Mouse (Mus musculus): ENCODE data around the gene A830031A19Rik. TPM values are rescaled to one million over a fixed set of nuclear protein-coding genes. Genes with fewer than 3 reads are reported as not detected.

Gene A830031A19Rik
- polyA plus RNA-seq, 1 experiment from 2014 or later, result not detected

DNA sequence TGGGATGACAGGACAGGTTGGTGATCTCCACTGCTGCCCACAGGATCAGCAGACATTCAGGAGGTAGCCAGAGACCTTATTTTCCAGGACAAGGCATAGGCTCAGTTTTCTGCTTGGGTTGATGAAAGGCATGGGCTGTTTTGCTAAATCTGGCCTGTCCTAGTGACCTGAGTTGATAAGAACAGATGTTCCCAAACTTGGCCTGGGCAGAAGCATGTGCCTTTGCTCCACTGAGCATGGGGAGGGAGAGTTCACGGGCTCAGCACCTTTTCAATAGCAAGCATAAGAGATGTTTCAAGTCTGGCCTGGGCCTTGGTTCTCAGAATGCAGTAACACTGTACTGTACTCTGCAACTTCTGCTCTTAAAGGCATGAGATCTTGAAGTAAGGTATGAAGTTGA is 54.1 kb downstream of the A830031A19Rik start:
- H3K36me3 ChIP-seq (ENCODE audit: control insufficient read depth, insufficient read depth, low read length), result no peaks in the 10 kb centered on the region
- DNase-seq (ENCODE audit: low spot score) (no peak), ATAC-seq (replicated peaks; ENCODE audit: low FRiP score) (no peak)
- WGBS, result 68% methylated on average over 1 of the region's 1 CpGs
- no peaks in the 10 kb centered on the region for H3K27me3 ChIP-seq (replicated peaks; ENCODE audit: control insufficient read depth, insufficient read depth, low read length)
- H3K4me2 ChIP-seq, result no peak overlapping the region
- no peaks in the 10 kb centered on the region for H3K9me3 ChIP-seq (ENCODE audit: control insufficient read depth, low read length)
- H3K4me3 ChIP-seq (ENCODE audit: low read depth, low read length), result no peak overlapping the region
- H3K9ac ChIP-seq (ENCODE audit: low read depth, low read length), result no peak overlapping the region
- H3K27ac ChIP-seq (ENCODE audit: low read depth, low read length), result no peak overlapping the region
- H3K4me1 ChIP-seq (replicated peaks; ENCODE audit: control insufficient read depth, insufficient read depth, low read length), result no peaks in the 10 kb centered on the region

DNA sequence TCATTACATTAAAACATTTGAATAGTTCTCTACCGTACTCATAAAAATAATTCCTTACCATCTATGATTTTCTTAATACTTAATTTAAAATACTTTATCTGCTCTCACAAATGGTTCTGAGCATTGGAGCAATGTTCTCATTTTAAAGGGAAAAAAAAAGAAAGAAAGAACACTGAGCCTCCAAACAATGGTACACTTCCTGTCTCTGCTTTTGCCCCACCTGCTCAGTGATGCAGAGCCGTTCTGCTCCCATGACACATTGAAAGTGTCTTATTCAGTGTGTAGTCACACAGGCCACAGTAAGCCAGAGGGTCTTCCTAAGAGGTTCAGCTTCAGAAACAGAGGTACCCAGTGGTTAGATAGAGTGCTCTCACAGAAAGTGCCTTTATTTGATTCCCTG is 56.1 kb downstream of the A830031A19Rik start:
- no peak overlapping the region for H3K4me2 ChIP-seq
- H3K36me3 ChIP-seq (ENCODE audit: control insufficient read depth, insufficient read depth, low read length), result no peaks in the 10 kb centered on the region
- no peak overlapping the region for H3K27ac ChIP-seq (ENCODE audit: low read depth, low read length)
- no peak overlapping the region for H3K4me3 ChIP-seq (ENCODE audit: low read depth, low read length)
- WGBS, result 74% methylated on average over 2 of the region's 2 CpGs
- H3K27me3 ChIP-seq (replicated peaks; ENCODE audit: control insufficient read depth, insufficient read depth, low read length), result no peaks in the 10 kb centered on the region
- DNase-seq (ENCODE audit: low spot score) (no peak), ATAC-seq (replicated peaks; ENCODE audit: low FRiP score) (no peak)
- H3K9me3 ChIP-seq (ENCODE audit: control insufficient read depth, low read length), result no peaks in the 10 kb centered on the region
- H3K4me1 ChIP-seq (replicated peaks; ENCODE audit: control insufficient read depth, insufficient read depth, low read length), result no peaks in the 10 kb centered on the region
- no peak overlapping the region for H3K9ac ChIP-seq (ENCODE audit: low read depth, low read length)

DNA sequence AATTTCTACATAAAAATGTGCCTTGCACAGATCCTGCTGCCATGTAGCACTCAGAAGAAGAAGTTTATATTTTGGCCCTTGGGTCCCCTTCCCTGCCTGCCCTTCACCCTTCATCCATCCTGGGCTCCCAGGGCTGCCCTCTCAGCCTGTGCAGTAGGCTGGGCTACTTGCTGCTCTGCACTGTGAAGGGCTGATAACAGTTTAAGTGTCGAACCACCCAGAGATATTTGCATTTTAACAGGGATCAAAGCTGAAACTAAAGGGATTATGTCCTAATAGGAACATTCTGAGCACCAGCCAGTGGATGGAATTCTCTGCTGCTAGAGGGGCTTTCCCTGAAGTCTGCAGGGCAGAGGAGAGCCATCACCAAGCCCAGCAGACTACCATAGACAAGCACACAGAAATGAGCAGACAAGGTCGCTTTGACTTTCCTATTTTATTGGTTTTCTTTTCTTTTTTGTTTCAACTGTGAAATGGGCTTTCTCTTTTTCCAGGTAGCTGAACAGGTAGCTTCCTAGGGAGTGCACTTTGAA is 58.1 kb downstream of the A830031A19Rik start:
- Histone ChIP-seq H3K4me3 (ENCODE audit: low read depth, low read length) (no peak overlapping the region), H3K36me3 (ENCODE audit: control insufficient read depth, insufficient read depth, low read length) (no peaks in the 10 kb centered on the region), H3K4me2 (no peak overlapping the region), H3K9me3 (ENCODE audit: control insufficient read depth, low read length) (no peaks in the 10 kb centered on the region), H3K27me3 (replicated peaks; ENCODE audit: control insufficient read depth, insufficient read depth, low read length) (no peaks in the 10 kb centered on the region), H3K27ac (ENCODE audit: low read depth, low read length) (no peak overlapping the region), H3K4me1 (replicated peaks; ENCODE audit: control insufficient read depth, insufficient read depth, low read length) (no peaks in the 10 kb centered on the region), H3K9ac (ENCODE audit: low read depth, low read length) (no peak overlapping the region)
- ATAC-seq (replicated peaks; ENCODE audit: low FRiP score) (no peak), DNase-seq (ENCODE audit: low spot score) (no peak)
- WGBS, result 20% methylated on average over 2 of the region's 2 CpGs

DNA sequence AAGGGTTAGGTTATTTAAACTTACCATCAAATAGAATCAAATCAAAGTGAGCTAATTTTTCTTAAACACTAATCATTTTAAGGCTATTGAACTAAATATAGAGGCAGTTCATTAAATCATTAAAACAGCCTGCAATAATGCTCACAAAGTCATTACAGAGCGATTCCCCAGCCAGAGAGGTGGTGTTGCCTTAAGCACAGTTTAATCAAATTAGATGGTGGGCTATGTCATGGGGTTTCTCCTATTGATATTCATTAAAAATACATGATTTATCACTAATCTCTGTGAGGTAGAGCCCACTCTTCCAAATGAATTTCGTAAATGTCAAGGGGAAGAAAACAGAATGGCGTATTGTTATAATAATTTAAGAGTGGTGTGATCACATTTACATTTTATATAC is 58.8 kb downstream of the A830031A19Rik start:
- Histone ChIP-seq H3K9ac (ENCODE audit: low read depth, low read length) (no peak overlapping the region), H3K27ac (ENCODE audit: low read depth, low read length) (no peak overlapping the region), H3K9me3 (ENCODE audit: control insufficient read depth, low read length) (no peaks in the 10 kb centered on the region), H3K4me1 (replicated peaks; ENCODE audit: control insufficient read depth, insufficient read depth, low read length) (no peaks in the 10 kb centered on the region), H3K27me3 (replicated peaks; ENCODE audit: control insufficient read depth, insufficient read depth, low read length) (no peaks in the 10 kb centered on the region), H3K4me3 (ENCODE audit: low read depth, low read length) (no peak overlapping the region), H3K36me3 (ENCODE audit: control insufficient read depth, insufficient read depth, low read length) (no peaks in the 10 kb centered on the region), H3K4me2 (no peak overlapping the region)
- ATAC-seq (replicated peaks; ENCODE audit: low FRiP score), result no peak
- DNase-seq (ENCODE audit: low spot score), result no peak
- WGBS, result 80% methylated on average over 3 of the region's 3 CpGs

DNA sequence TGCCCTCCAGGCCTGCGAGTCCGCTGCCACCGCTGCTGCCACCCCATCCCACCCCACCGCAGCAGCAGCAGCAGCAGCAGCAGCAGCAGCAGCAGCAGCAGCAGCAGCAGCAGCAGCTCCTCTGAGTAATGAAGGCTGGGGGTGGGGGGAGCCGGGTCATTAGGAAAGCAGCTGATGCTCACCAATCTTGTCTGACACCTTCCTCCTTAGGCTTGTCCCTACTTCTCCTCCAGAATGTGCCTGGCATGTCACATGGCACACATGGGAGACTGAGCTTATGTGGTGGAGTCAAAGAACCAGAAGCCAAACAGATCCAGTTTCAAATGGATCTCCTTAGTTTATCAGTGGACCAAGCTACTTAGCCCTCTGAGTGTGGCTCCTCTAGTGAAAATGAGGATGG is 60.2 kb downstream of the A830031A19Rik start:
- DNase-seq (ENCODE audit: low spot score) (no peak), ATAC-seq (replicated peaks; ENCODE audit: low FRiP score) (no peak)
- H3K36me3 ChIP-seq (ENCODE audit: control insufficient read depth, insufficient read depth, low read length), result no peaks in the 10 kb centered on the region
- no peak overlapping the region for H3K27ac ChIP-seq (ENCODE audit: low read depth, low read length)
- no peaks in the 10 kb centered on the region for H3K9me3 ChIP-seq (ENCODE audit: control insufficient read depth, low read length)
- no peak overlapping the region for H3K9ac ChIP-seq (ENCODE audit: low read depth, low read length)
- no peaks in the 10 kb centered on the region for H3K4me1 ChIP-seq (replicated peaks; ENCODE audit: control insufficient read depth, insufficient read depth, low read length)
- 55% methylated on average over 5 of the region's 5 CpGs for WGBS
- H3K4me2 ChIP-seq, result no peak overlapping the region
- no peaks in the 10 kb centered on the region for H3K27me3 ChIP-seq (replicated peaks; ENCODE audit: control insufficient read depth, insufficient read depth, low read length)
- no peak overlapping the region for H3K4me3 ChIP-seq (ENCODE audit: low read depth, low read length)

DNA sequence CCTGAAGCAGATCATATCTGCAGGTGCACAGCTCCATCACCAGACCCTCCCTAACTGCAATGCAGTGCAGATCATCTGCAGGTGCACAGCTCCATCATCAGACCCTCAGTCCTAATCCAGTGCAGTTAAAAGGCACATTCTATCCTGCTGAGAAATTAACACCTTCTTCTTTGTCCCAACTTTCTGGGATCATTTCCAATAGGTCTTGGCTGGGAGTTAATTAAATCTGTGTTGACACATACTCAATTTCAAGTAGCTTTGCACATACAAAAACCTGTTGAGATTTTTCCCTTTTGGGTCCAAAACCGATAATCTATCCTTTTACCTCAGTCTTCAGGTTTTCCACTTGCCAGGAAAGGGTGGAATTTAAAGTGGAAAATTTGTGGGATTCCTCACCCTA is 62.6 kb downstream of the A830031A19Rik start:
- WGBS, result 69% methylated on average over 1 of the region's 1 CpGs
- H3K4me3 ChIP-seq (ENCODE audit: low read depth, low read length), result no peak overlapping the region
- DNase-seq (ENCODE audit: low spot score), result no peak
- no peak overlapping the region for H3K4me2 ChIP-seq
- H3K27me3 ChIP-seq (replicated peaks; ENCODE audit: control insufficient read depth, insufficient read depth, low read length), result no peaks in the 10 kb centered on the region
- no peaks in the 10 kb centered on the region for H3K4me1 ChIP-seq (replicated peaks; ENCODE audit: control insufficient read depth, insufficient read depth, low read length)
- no peak overlapping the region for H3K9ac ChIP-seq (ENCODE audit: low read depth, low read length)
- no peak for ATAC-seq (replicated peaks; ENCODE audit: low FRiP score)
- H3K27ac ChIP-seq (ENCODE audit: low read depth, low read length), result no peak overlapping the region
- no peaks in the 10 kb centered on the region for H3K36me3 ChIP-seq (ENCODE audit: control insufficient read depth, insufficient read depth, low read length)
- no peaks in the 10 kb centered on the region for H3K9me3 ChIP-seq (ENCODE audit: control insufficient read depth, low read length)

DNA sequence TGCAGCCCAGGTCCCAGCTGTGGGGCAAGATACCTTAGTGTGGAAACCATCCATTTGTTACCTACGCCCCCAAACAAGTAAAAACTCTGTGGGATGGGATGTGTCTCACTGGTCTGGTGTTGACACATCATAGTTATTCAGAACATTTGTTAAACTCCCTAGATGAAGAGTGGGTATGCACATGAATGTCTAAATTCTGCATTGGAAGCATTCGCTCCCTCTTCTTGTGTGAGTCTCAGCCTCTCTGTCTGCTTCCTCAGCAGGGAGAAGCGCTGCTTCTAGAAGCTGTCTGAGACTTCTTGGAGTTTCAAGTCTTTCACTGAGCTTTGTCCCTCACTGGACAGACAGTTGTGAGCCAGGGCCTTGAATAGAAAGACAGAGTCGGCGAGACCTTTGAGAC is 65.9 kb downstream of the A830031A19Rik start:
- Histone ChIP-seq H3K36me3 (ENCODE audit: control insufficient read depth, insufficient read depth, low read length) (no peaks in the 10 kb centered on the region), H3K27me3 (replicated peaks; ENCODE audit: control insufficient read depth, insufficient read depth, low read length) (no peaks in the 10 kb centered on the region), H3K9me3 (ENCODE audit: control insufficient read depth, low read length) (no peaks in the 10 kb centered on the region), H3K4me1 (replicated peaks; ENCODE audit: control insufficient read depth, insufficient read depth, low read length) (no peaks in the 10 kb centered on the region), H3K27ac (ENCODE audit: low read depth, low read length) (no peak overlapping the region), H3K4me3 (ENCODE audit: low read depth, low read length) (no peak overlapping the region), H3K4me2 (no peak overlapping the region), H3K9ac (ENCODE audit: low read depth, low read length) (no peak overlapping the region)
- DNase-seq (ENCODE audit: low spot score), result no peak
- 84% methylated on average over 5 of the region's 5 CpGs for WGBS
- ATAC-seq (replicated peaks; ENCODE audit: low FRiP score), result no peak

DNA sequence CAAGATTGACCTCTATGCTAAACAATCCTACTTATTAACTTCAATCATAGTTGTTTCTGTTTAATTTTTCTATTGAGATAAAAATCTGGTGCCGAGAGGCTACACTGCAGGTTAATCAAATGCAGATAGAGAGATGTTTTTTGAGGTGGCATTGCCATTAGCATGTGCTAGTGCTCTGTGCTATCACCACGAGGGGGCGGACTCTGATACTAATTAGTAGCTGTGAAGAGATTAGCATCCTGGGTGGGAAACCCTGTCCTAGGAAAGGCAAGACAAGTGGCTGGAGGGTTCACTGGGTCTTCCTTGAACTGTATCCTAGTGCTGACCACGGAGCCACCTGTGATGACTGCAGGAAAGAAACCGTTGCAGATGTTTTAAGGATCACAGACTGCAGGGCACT is 66.6 kb downstream of the A830031A19Rik start:
- no peak overlapping the region for H3K4me2 ChIP-seq
- no peak overlapping the region for H3K27ac ChIP-seq (ENCODE audit: low read depth, low read length)
- H3K4me1 ChIP-seq (replicated peaks; ENCODE audit: control insufficient read depth, insufficient read depth, low read length), result no peaks in the 10 kb centered on the region
- H3K36me3 ChIP-seq (ENCODE audit: control insufficient read depth, insufficient read depth, low read length), result no peaks in the 10 kb centered on the region
- ATAC-seq (replicated peaks; ENCODE audit: low FRiP score), result no peak
- H3K9me3 ChIP-seq (ENCODE audit: control insufficient read depth, low read length), result no peaks in the 10 kb centered on the region
- H3K9ac ChIP-seq (ENCODE audit: low read depth, low read length), result no peak overlapping the region
- 31% methylated on average over 5 of the region's 5 CpGs for WGBS
- no peak overlapping the region for H3K4me3 ChIP-seq (ENCODE audit: low read depth, low read length)
- no peaks in the 10 kb centered on the region for H3K27me3 ChIP-seq (replicated peaks; ENCODE audit: control insufficient read depth, insufficient read depth, low read length)
- no peak for DNase-seq (ENCODE audit: low spot score)

DNA sequence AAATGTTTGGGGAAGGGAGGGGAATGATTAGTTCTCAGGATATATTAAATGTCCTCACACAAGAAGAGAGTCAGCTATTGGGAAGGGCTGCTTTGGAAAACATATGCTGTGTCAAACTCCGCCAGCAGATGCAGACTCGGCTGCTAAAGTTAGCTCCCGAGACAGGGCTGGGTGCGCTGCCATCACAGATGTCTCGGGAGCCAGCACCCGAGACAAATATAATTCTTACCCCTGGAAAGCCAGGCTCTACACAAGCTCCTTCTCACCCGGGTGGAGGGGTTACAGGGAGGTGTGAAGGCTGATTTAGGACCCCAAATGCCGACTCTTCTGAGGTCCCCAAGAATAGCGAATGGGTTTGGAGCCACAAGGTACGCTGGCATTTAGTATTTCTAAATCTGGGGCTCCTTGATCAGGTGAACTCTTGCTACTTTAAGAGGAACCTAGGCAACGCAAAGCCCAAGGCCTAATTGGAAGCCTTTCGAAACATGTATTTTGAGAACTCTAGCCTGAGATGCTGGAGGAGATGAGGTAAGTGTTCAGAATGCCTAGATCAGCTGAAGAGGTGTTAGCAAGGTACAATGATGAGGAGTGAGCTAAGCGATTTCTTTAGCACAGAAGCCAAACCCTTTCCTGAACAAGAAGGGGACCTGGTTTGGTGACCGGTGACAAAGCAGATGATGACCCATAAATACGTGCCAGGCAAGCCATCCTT is 69.3 kb downstream of the A830031A19Rik start:
- no peak overlapping the region for H3K9ac ChIP-seq (ENCODE audit: low read depth, low read length)
- no peak overlapping the region for H3K27ac ChIP-seq (ENCODE audit: low read depth, low read length)
- H3K4me3 ChIP-seq (ENCODE audit: low read depth, low read length), result no peak overlapping the region
- no peaks in the 10 kb centered on the region for H3K36me3 ChIP-seq (ENCODE audit: control insufficient read depth, insufficient read depth, low read length)
- no peaks in the 10 kb centered on the region for H3K27me3 ChIP-seq (replicated peaks; ENCODE audit: control insufficient read depth, insufficient read depth, low read length)
- no peak overlapping the region for H3K4me2 ChIP-seq
- no peak for ATAC-seq (replicated peaks; ENCODE audit: low FRiP score)
- 80% methylated on average over 15 of the region's 15 CpGs for WGBS
- DNase-seq (ENCODE audit: low spot score), result no peak
- no peaks in the 10 kb centered on the region for H3K9me3 ChIP-seq (ENCODE audit: control insufficient read depth, low read length)
- no peaks in the 10 kb centered on the region for H3K4me1 ChIP-seq (replicated peaks; ENCODE audit: control insufficient read depth, insufficient read depth, low read length)

All from liver, embryonic 11.5 days (tissue).